21 mouse cellular contexts compared by ENCODE assay signal in genomic region chr8:128009393-128010010, GRCm38 (mm10).
DNase-seq lines count a peak whose midpoint lies in the region; ATAC-seq and TF ChIP-seq lines count a peak whose summit lies in the region.
"Had no signal": no experiment of that assay in that cellular context is flagged by ENCODE, and none has a peak within 500 bp of the region (broad histone marks: within the 10 kb centered on the region; RNA-seq: fewer than 3 reads in every experiment).

No protein-coding gene starts in this region.

- no peaks in the 10 kb centered on the region for H3K9me3 ChIP-seq in heart, embryonic 10.5 days
- H3K9me3 ChIP-seq in heart, embryonic 12.5 days (replicated peaks), result no peaks in the 10 kb centered on the region
- no peaks in the 10 kb centered on the region for H3K9me3 ChIP-seq in liver, embryonic 12.5 days (replicated peaks)
- H3K9me3 ChIP-seq: forebrain, embryonic 12.5 days; limb, embryonic 15.5 days; neural tube, embryonic 15.5 days had no signal

- no peak overlapping the region for H3K27ac ChIP-seq in heart, embryonic 10.5 days
- no peak overlapping the region for H3K27ac ChIP-seq in heart, embryonic 12.5 days (ENCODE audit: poor library complexity, severe bottlenecking)
- H3K27ac ChIP-seq in liver, embryonic 12.5 days, result no peak overlapping the region
- H3K27ac ChIP-seq: forebrain, embryonic 12.5 days; hindbrain, embryonic 14.5 days; limb, embryonic 15.5 days; neural tube, embryonic 15.5 days had no signal

- peaks cover 8% of the 10 kb centered on the region; the same call in 1 of the 2 replicates for H3K4me1 ChIP-seq in heart, embryonic 10.5 days
- peaks cover under 1% of the 10 kb centered on the region; the same call in 1 of the 2 replicates for H3K4me1 ChIP-seq in heart, embryonic 12.5 days (replicated peaks)
- no peaks in the 10 kb centered on the region for H3K4me1 ChIP-seq in liver, embryonic 12.5 days

- H3K4me3 ChIP-seq in heart, embryonic 10.5 days, result no peak overlapping the region
- H3K4me3 ChIP-seq in heart, embryonic 12.5 days, result no peak overlapping the region
- no peak overlapping the region for H3K4me3 ChIP-seq in C2C12 (ENCODE audit: insufficient read depth, poor library complexity, severe bottlenecking)
- no peak overlapping the region for H3K4me3 ChIP-seq in liver, embryonic 12.5 days
- H3K4me3 ChIP-seq: forebrain, embryonic 12.5 days; limb, embryonic 15.5 days; myocyte; neural tube, embryonic 15.5 days had no signal

- H3K79me2 ChIP-seq in C2C12 (ENCODE audit: control insufficient read depth, insufficient read depth), result no peaks in the 10 kb centered on the region

- TF ChIP-seq CTCF in C2C12 (IDR thresholded peaks at IDR 0.05; ENCODE audit: control insufficient read depth, insufficient read depth, insufficient read length), result no peak

- no peaks in the 10 kb centered on the region for H3K27me3 ChIP-seq in heart, embryonic 10.5 days (ENCODE audit: insufficient read depth, poor library complexity, severe bottlenecking)
- no peaks in the 10 kb centered on the region for H3K27me3 ChIP-seq in heart, embryonic 12.5 days (replicated peaks)
- H3K27me3 ChIP-seq in C2C12 (ENCODE audit: control insufficient read depth, insufficient read depth, insufficient read length), result no peaks in the 10 kb centered on the region
- H3K27me3 ChIP-seq in liver, embryonic 12.5 days (replicated peaks), result no peaks in the 10 kb centered on the region
- H3K27me3 ChIP-seq: forebrain, embryonic 12.5 days; limb, embryonic 15.5 days; neural tube, embryonic 15.5 days had no signal

- WGBS in heart, embryonic 10.5 days, result 89% methylated on average over 6 of the region's 6 CpGs
- 89% methylated on average over 6 of the region's 6 CpGs for WGBS in heart, embryonic 12.5 days
- 75% methylated on average over 6 of the region's 6 CpGs for WGBS in liver, embryonic 12.5 days (ENCODE audit: insufficient replicate concordance)

- H3K79me3 ChIP-seq in C2C12 (ENCODE audit: low read depth), result no peaks in the 10 kb centered on the region

- H3ac ChIP-seq in C2C12 (ENCODE audit: control insufficient read depth, insufficient read length, low read depth), result no peak overlapping the region

- H3K9ac ChIP-seq in heart, embryonic 12.5 days, result no peak overlapping the region
- H3K9ac ChIP-seq in liver, embryonic 12.5 days, result no peak overlapping the region
- H3K9ac ChIP-seq: forebrain, embryonic 12.5 days; hindbrain, embryonic 14.5 days; limb, embryonic 15.5 days; neural tube, embryonic 15.5 days had no signal

- peak; percentile 46 for DNase-seq in heart, embryonic 10.5 days (ENCODE audit: low spot score)
- DNase-seq in kidney, adult 18-20 months, result peak; percentile 13
- peak; percentile 20 for DNase-seq in kidney, postnatal 14 days
- DNase-seq in layer of hippocampus, postnatal 25 days (ENCODE audit: extremely low spot score in 1 of 2, low spot score in 1 of 2), result no peak
- DNase-seq in gastrocnemius, postnatal 25 days, result no peak
- DNase-seq: adrenal gland, postnatal 14 days; cerebellum, adult 18-20 months; heart, postnatal 10 days; layer of hippocampus, adult 9-11 months; lung, adult 18-20 months; lung, postnatal 4 days; midbrain, embryonic 14.5 days; thymus, adult 18-20 months had no signal

- no peaks in the 10 kb centered on the region for H3K36me3 ChIP-seq in heart, embryonic 10.5 days
- H3K36me3 ChIP-seq in heart, embryonic 12.5 days, result no peaks in the 10 kb centered on the region
- H3K36me3 ChIP-seq in C2C12 (ENCODE audit: control insufficient read depth, insufficient read depth), result no peaks in the 10 kb centered on the region
- no peaks in the 10 kb centered on the region for H3K36me3 ChIP-seq in liver, embryonic 12.5 days
- H3K36me3 ChIP-seq: forebrain, embryonic 12.5 days; limb, embryonic 15.5 days; neural tube, embryonic 15.5 days had no signal

- ATAC-seq in heart, embryonic 12.5 days (ENCODE audit: insufficient number of reproducible peaks, low FRiP score), result no peak
- ATAC-seq in liver, embryonic 12.5 days, result no peak

- no peak overlapping the region for H3K4me2 ChIP-seq in heart, embryonic 12.5 days
- H3K4me2 ChIP-seq in liver, embryonic 12.5 days, result no peak overlapping the region
- H3K4me2 ChIP-seq: forebrain, embryonic 12.5 days; hindbrain, embryonic 14.5 days; limb, embryonic 15.5 days; neural tube, embryonic 15.5 days had no signal

TF ChIP-seq in C2C12, 6 proteins besides CTCF, POLR2A, EP300 and RAD21:
- no peak for TF ChIP-seq MAX (IDR thresholded peaks at IDR 0.05)
- peak; percentile 32 for TF ChIP-seq MYOD1 (IDR thresholded peaks at IDR 0.05; ENCODE audit: control insufficient read depth, insufficient read length, low read depth)

Comparison
In these comparisons a context has a peak if more than half of its experiments do, and no peak if none do; other contexts are left out.
1. DNase-seq: peak in heart, embryonic 10.5 days (single experiment), kidney, adult 18-20 months (single experiment) and kidney, postnatal 14 days (single experiment); none in layer of hippocampus, postnatal 25 days (0 of 2) and gastrocnemius, postnatal 25 days (single experiment).